Mouse (Mus musculus): ENCODE measurements around the gene Actr3.
"Not testable (repeated sequence)": the region's sequence is repeated elsewhere in the genome, so short reads cannot be mapped to it uniquely, and the experiment has no call there.

Gene Actr3

GRCm38 (mm10) chr1:125438826-125439225, 3.3 kb upstream of the Actr3 start:
- DNase-seq (ENCODE audit: extremely low read depth, low read depth), result no peak

GRCm38 (mm10) chr1:125437927-125438326, 2.4 kb upstream of the Actr3 start:
- no peak for DNase-seq (ENCODE audit: extremely low read depth, low read depth)

- no peak for DNase-seq (ENCODE audit: extremely low read depth, low read depth)
Measured at GRCm38 (mm10) chr1:125437161-125437560, 1.6 kb upstream of the Actr3 start.

GRCm38 (mm10) chr1:125435018-125435368, 534 bp downstream of the Actr3 start:
- DNase-seq (ENCODE audit: extremely low read depth, low read depth), result no peak

- DNase-seq (ENCODE audit: extremely low read depth, low read depth), result peak; percentile 75
Measured at GRCm38 (mm10) chr1:125434485-125435001, 984 bp downstream of the Actr3 start.

GRCm38 (mm10) chr1:125431286-125431685, 4.2 kb downstream of the Actr3 start:
- DNase-seq (ENCODE audit: extremely low read depth, low read depth), result no peak

GRCm38 (mm10) chr1:125430737-125431136, 4.8 kb downstream of the Actr3 start:
- no peak for DNase-seq (ENCODE audit: extremely low read depth, low read depth)

- DNase-seq (ENCODE audit: extremely low read depth, low read depth), result no peak
Measured at GRCm38 (mm10) chr1:125429984-125430383, 5.5 kb downstream of the Actr3 start.

- DNase-seq (ENCODE audit: extremely low read depth, low read depth), result no peak
Measured at GRCm38 (mm10) chr1:125428315-125428714, 7.2 kb downstream of the Actr3 start.

- DNase-seq (ENCODE audit: extremely low read depth, low read depth), result no peak
Measured at GRCm38 (mm10) chr1:125426387-125427045, 9.0 kb downstream of the Actr3 start.

GRCm38 (mm10) chr1:125419906-125420305, 15.6 kb downstream of the Actr3 start:
- no peak for DNase-seq (ENCODE audit: extremely low read depth, low read depth)

- no peak for DNase-seq (ENCODE audit: extremely low read depth, low read depth)
Measured at GRCm38 (mm10) chr1:125418732-125419131, 16.8 kb downstream of the Actr3 start.

- no peak for DNase-seq (ENCODE audit: extremely low read depth, low read depth)
Measured at GRCm38 (mm10) chr1:125407220-125407619, 28.3 kb downstream of the Actr3 start.

GRCm38 (mm10) chr1:125395391-125395790, 40.1 kb downstream of the Actr3 start:
- no peak for DNase-seq (ENCODE audit: extremely low read depth, low read depth)

GRCm38 (mm10) chr1:125393324-125393723, 42.2 kb downstream of the Actr3 start:
- not testable (repeated sequence) for DNase-seq (ENCODE audit: extremely low read depth, low read depth)

- not testable (repeated sequence) for DNase-seq (ENCODE audit: extremely low read depth, low read depth)
Measured at GRCm38 (mm10) chr1:125390065-125390754, 45.3 kb downstream of the Actr3 start.

GRCm38 (mm10) chr1:125389634-125390033, 45.9 kb downstream of the Actr3 start:
- not testable (repeated sequence) for DNase-seq (ENCODE audit: extremely low read depth, low read depth)

- DNase-seq (ENCODE audit: extremely low read depth, low read depth), result no peak
Measured at GRCm38 (mm10) chr1:125388370-125388769, 47.2 kb downstream of the Actr3 start.

- DNase-seq (ENCODE audit: extremely low read depth, low read depth), result no peak
Measured at GRCm38 (mm10) chr1:125386217-125386616, 49.3 kb downstream of the Actr3 start.

GRCm38 (mm10) chr1:125382622-125383021, 52.9 kb downstream of the Actr3 start:
- no peak for DNase-seq (ENCODE audit: extremely low read depth, low read depth)

GRCm38 (mm10) chr1:125378889-125379288, 56.6 kb downstream of the Actr3 start:
- no peak for DNase-seq (ENCODE audit: extremely low read depth, low read depth)

- no peak for DNase-seq (ENCODE audit: extremely low read depth, low read depth)
Measured at GRCm38 (mm10) chr1:125372855-125373254, 62.7 kb downstream of the Actr3 start.

GRCm38 (mm10) chr1:125370779-125371178, 64.7 kb downstream of the Actr3 start:
- DNase-seq (ENCODE audit: extremely low read depth, low read depth), result peak; percentile 29

All from MEL-GATA-1-ER (cell line).